Mouse (Mus musculus): ENCODE results near the gene Obsl1.

GRCm38 (mm10) chr1:75448052-75448431 is 58.2 kb downstream of the Obsl1 start:
- no peak for TF ChIP-seq EP300 (IDR thresholded peaks at IDR 0.05; ENCODE audit: low read depth)
- TF ChIP-seq CTCF (IDR thresholded peaks at IDR 0.05; ENCODE audit: low read depth): no peak

All from liver, embryonic 14.5 days (tissue).